Mouse (Mus musculus): ENCODE measurements at regions not wholly inside any gene's neighbourhood (a gene's known extent, or its start where the extent isn't known, plus 50 kb on each side); places are given as distances from the start of the nearest gene placed in this dataset.

- TF ChIP-seq POLR2A (IDR thresholded peaks at IDR 0.05; ENCODE audit: insufficient read depth, low read length): no peak
- TF ChIP-seq EP300 (IDR thresholded peaks at IDR 0.05; ENCODE audit: insufficient read depth, low read depth, low read length): no peak
- peak; percentile 11 for TF ChIP-seq CTCF (IDR thresholded peaks at IDR 0.05; ENCODE audit: low read depth, low read length)
Measured at GRCm38 (mm10) chr10:91293226-91293625, 112.1 kb upstream of the Tmpo start.

All from ES-Bruce4 (cell line).